Mouse (Mus musculus): ENCODE data around the gene Pusl1.

The Pusl1 gene

GRCm38 (mm10) chr4:155886330-155886729 is 5.3 kb downstream of the Pusl1 start:
- no peak for DNase-seq

- peak; percentile 6 for DNase-seq
These were observed 8.0 kb downstream of the Pusl1 start for GRCm38 (mm10) chr4:155883587-155883986.

GRCm38 (mm10) chr4:155871404-155871803 is 20.2 kb downstream of the Pusl1 start:
- no peak for DNase-seq

GRCm38 (mm10) chr4:155869317-155870033 is 22.1 kb downstream of the Pusl1 start, which contains the start of the genes Cptp and Ints11:
Cptp (minus strand) TSS chr4:155869440.
Ints11 (plus strand) TSS chr4:155869546.
- DNase-seq = peak; percentile 98

GRCm38 (mm10) chr4:155868614-155869298 is 22.8 kb downstream of the Pusl1 start:
- DNase-seq = peak; percentile 54

GRCm38 (mm10) chr4:155863001-155863400 is 28.6 kb downstream of the Pusl1 start, which contains the start of gene Tas1r3:
Tas1r3 (minus strand) TSS chr4:155863362.
- peak; percentile 8 for DNase-seq

GRCm38 (mm10) chr4:155861787-155862186 is 29.8 kb downstream of the Pusl1 start:
- DNase-seq = peak; percentile 7

- DNase-seq = peak; percentile 88
These were observed 32.3 kb downstream of the Pusl1 start for GRCm38 (mm10) chr4:155859318-155859717.

GRCm38 (mm10) chr4:155856881-155857280 is 34.7 kb downstream of the Pusl1 start:
- DNase-seq = no peak

GRCm38 (mm10) chr4:155856071-155856470 is 35.5 kb downstream of the Pusl1 start:
- DNase-seq = no peak

- DNase-seq = peak; percentile 13
These were observed 36.6 kb downstream of the Pusl1 start for GRCm38 (mm10) chr4:155854991-155855390.

GRCm38 (mm10) chr4:155853421-155853820 is 38.2 kb downstream of the Pusl1 start:
- no peak for DNase-seq

GRCm38 (mm10) chr4:155851951-155852411 is 39.6 kb downstream of the Pusl1 start:
- peak; percentile 73 for DNase-seq

GRCm38 (mm10) chr4:155851368-155851767 is 40.2 kb downstream of the Pusl1 start:
- no peak for DNase-seq

- DNase-seq = no peak
These were observed 41.7 kb downstream of the Pusl1 start for GRCm38 (mm10) chr4:155849792-155850451.

- no peak for DNase-seq
These were observed 42.2 kb downstream of the Pusl1 start for GRCm38 (mm10) chr4:155849391-155849790.

- DNase-seq = peak; percentile 54
These were observed 43.0 kb downstream of the Pusl1 start for GRCm38 (mm10) chr4:155848434-155849095.

GRCm38 (mm10) chr4:155847591-155848352 is 43.8 kb downstream of the Pusl1 start:
- peak; percentile 73 for DNase-seq

- DNase-seq = peak; percentile 97
These were observed 44.6 kb downstream of the Pusl1 start, which contains the start of gene Dvl1 for GRCm38 (mm10) chr4:155846871-155847578. Dvl1 (plus strand) TSS chr4:155847402.

GRCm38 (mm10) chr4:155843231-155843630 is 48.4 kb downstream of the Pusl1 start:
- DNase-seq = no peak

GRCm38 (mm10) chr4:155841651-155842270 is 49.8 kb downstream of the Pusl1 start:
- DNase-seq = no peak
